Comparison of ENCODE assay signal across 12 mouse cellular contexts in the genomic region with DNA sequence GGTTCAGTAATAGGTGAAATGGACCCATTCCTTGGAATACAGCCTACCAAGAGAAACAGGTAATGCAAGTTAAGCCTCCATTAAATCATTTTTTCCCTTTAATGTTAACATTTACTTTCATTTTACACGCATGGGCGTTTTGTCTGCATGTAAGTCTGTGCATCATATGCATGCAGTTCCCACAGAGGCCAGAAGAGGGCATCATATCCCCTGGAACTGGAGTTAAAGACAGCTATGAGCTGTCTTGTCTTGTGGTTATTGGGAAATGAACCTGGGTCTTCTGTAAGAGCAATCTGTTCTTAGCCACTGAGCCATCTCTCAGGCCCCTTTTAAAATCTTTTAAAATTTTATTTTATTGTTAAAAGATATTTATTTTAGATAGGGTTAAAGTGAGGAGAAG. TPM values are rescaled to one million over a fixed set of nuclear protein-coding genes. Genes with fewer than 3 reads are reported as not detected.
DNase-seq lines count a peak whose midpoint lies in the region; ATAC-seq and TF ChIP-seq lines count a peak whose summit lies in the region.
"Had no signal": no experiment of that assay in that cellular context is flagged by ENCODE, and none has a peak within 500 bp of the region (broad histone marks: within the 10 kb centered on the region; RNA-seq: fewer than 3 reads in every experiment).

No protein-coding gene starts in this region.

- ATAC-seq in kidney, postnatal 0 days (replicated peaks; ENCODE audit: low FRiP score, low read depth): no peak
- no peak for ATAC-seq in forebrain, embryonic 12.5 days (ENCODE audit: low FRiP score)

- H3K9me3 ChIP-seq in kidney, postnatal 0 days (replicated peaks; ENCODE audit: low read length): no peaks in the 10 kb centered on the region
- peaks cover 3% of the 10 kb centered on the region; the same call in 1 of the 2 replicates for H3K9me3 ChIP-seq in forebrain, embryonic 12.5 days
- H3K9me3 ChIP-seq: hindbrain, embryonic 10.5 days; lung, embryonic 15.5 days; neural tube, embryonic 15.5 days had no signal

- no peaks in the 10 kb centered on the region for H3K4me1 ChIP-seq in kidney, postnatal 0 days (replicated peaks; ENCODE audit: insufficient read depth, low read length)
- H3K4me1 ChIP-seq in forebrain, embryonic 12.5 days: no peaks in the 10 kb centered on the region
- H3K4me1 ChIP-seq: hindbrain, embryonic 10.5 days; lung, embryonic 15.5 days; neural tube, embryonic 15.5 days had no signal

- WGBS in kidney, postnatal 0 days: 97% methylated on average over 2 of the region's 2 CpGs
- WGBS in forebrain, embryonic 12.5 days: 96% methylated on average over 2 of the region's 2 CpGs

- H3K27me3 ChIP-seq in kidney, postnatal 0 days (ENCODE audit: insufficient read depth, low read length): no peaks in the 10 kb centered on the region
- no peaks in the 10 kb centered on the region for H3K27me3 ChIP-seq in forebrain, embryonic 12.5 days
- H3K27me3 ChIP-seq: lung, embryonic 15.5 days; neural tube, embryonic 15.5 days had no signal

- TF ChIP-seq CTCF in kidney, postnatal 0 days (IDR thresholded peaks at IDR 0.05; ENCODE audit: low read depth): peak; percentile 57
- peak; percentile 42; the same call in 1 of the 2 replicates for TF ChIP-seq CTCF in brain, embryonic 14.5 days (IDR thresholded peaks at IDR 0.05; ENCODE audit: borderline replicate concordance, extremely low read depth, insufficient read depth, insufficient read length)

- H3K4me3 ChIP-seq in kidney, postnatal 0 days (replicated peaks; ENCODE audit: low read depth, low read length): no peak overlapping the region
- no peak overlapping the region for H3K4me3 ChIP-seq in forebrain, embryonic 12.5 days (replicated peaks)
- H3K4me3 ChIP-seq: hindbrain, embryonic 10.5 days; lung, embryonic 15.5 days; neural tube, embryonic 15.5 days had no signal

- H3K27ac ChIP-seq in kidney, postnatal 0 days: no peak overlapping the region
- H3K27ac ChIP-seq in forebrain, embryonic 12.5 days: no peak overlapping the region
- H3K27ac ChIP-seq: hindbrain, embryonic 10.5 days; lung, embryonic 15.5 days; neural tube, embryonic 15.5 days had no signal

- H3K9ac ChIP-seq in kidney, postnatal 0 days (ENCODE audit: low read depth, low read length): no peak overlapping the region
- H3K9ac ChIP-seq in forebrain, embryonic 12.5 days: no peak overlapping the region
- H3K9ac ChIP-seq: lung, embryonic 15.5 days; neural tube, embryonic 15.5 days had no signal

- no peak overlapping the region for H3K4me2 ChIP-seq in kidney, postnatal 0 days (ENCODE audit: low read length)
- H3K4me2 ChIP-seq in forebrain, embryonic 12.5 days: no peak overlapping the region
- H3K4me2 ChIP-seq: lung, embryonic 15.5 days; neural tube, embryonic 15.5 days had no signal

- TF ChIP-seq POLR2A in brain, embryonic 14.5 days (IDR thresholded peaks at IDR 0.05; ENCODE audit: borderline replicate concordance, extremely low read depth, insufficient read depth, insufficient read length, poor library complexity, severe bottlenecking): no peak

- H3K36me3 ChIP-seq in kidney, postnatal 0 days (ENCODE audit: insufficient read depth, low read length): peaks cover 4% of the 10 kb centered on the region; the same call in 1 of the 2 replicates
- H3K36me3 ChIP-seq in forebrain, embryonic 12.5 days (replicated peaks): peaks cover 14% of the 10 kb centered on the region

- DNase-seq in kidney, postnatal 0 days (ENCODE audit: low spot score): no peak
- no peak for DNase-seq in kidney, adult 11 months
- peak; percentile 33 for DNase-seq in thymus, postnatal 25 days
- no peak for DNase-seq in thymus, postnatal 36 days
- no peak for DNase-seq in brain, embryonic 14.5 days (ENCODE audit: low read depth)
- DNase-seq in thymus, postnatal 4 days: peak; percentile 60
- no peak for DNase-seq in right cerebral cortex, adult 18-20 months
- DNase-seq: gastrocnemius, postnatal 25 days had no signal

RNA-seq across cellular contexts. Expression of a gene that starts 29.7 kb away (rescaled TPM):
- polyA plus RNA-seq in kidney, postnatal 0 days (2015; fragmentation: Nextera tagmentation; extraction: Ambion mirVana): 13.5 and 14.3 TPM in 2 replicates
- polyA plus RNA-seq in brain, embryonic 14.5 days (2012; rRNA removed): 8.7 and 9.9 TPM in 2 replicates
- 15.2 and 15.6 TPM in 2 replicates for polyA plus RNA-seq in forebrain, embryonic 12.5 days (2016; fragmentation: Nextera tagmentation; extraction: Ambion mirVana)

RNA-seq across cellular contexts. Expression of a gene that starts 50.0 kb away (rescaled TPM):
- polyA plus RNA-seq in kidney, postnatal 0 days (2015; fragmentation: Nextera tagmentation; extraction: Ambion mirVana): 23.1 and 23.4 TPM in 2 replicates
- polyA plus RNA-seq in brain, embryonic 14.5 days (2012; rRNA removed): 35.9 and 42.3 TPM in 2 replicates
- 38.9 and 39.1 TPM in 2 replicates for polyA plus RNA-seq in forebrain, embryonic 12.5 days (2016; fragmentation: Nextera tagmentation; extraction: Ambion mirVana)

Comparison
In these comparisons a context has a peak if more than half of its experiments do, and no peak if none do; other contexts are left out.
1. DNase-seq: peak in thymus, postnatal 25 days (single experiment) and thymus, postnatal 4 days (single experiment); none in kidney, postnatal 0 days (single experiment), kidney, adult 11 months (single experiment), thymus, postnatal 36 days (0 of 2), brain, embryonic 14.5 days (single experiment) and right cerebral cortex, adult 18-20 months (single experiment).